Comparison of ENCODE assay signal across 12 mouse cellular contexts in genomic region chr4:106953221-106953620, GRCm38 (mm10). TPM values are rescaled to one million over a fixed set of nuclear protein-coding genes. Genes with fewer than 3 reads are reported as not detected.
DNase-seq lines count a peak whose midpoint lies in the region; ATAC-seq and TF ChIP-seq lines count a peak whose summit lies in the region.
"Had no signal": no experiment of that assay in that cellular context is flagged by ENCODE, and none has a peak within 500 bp of the region (broad histone marks: within the 10 kb centered on the region; RNA-seq: fewer than 3 reads in every experiment).

No protein-coding gene starts in this region.

- H3K9ac ChIP-seq in forebrain, embryonic 16.5 days (replicated peaks; ENCODE audit: low read depth, low read length): no peak overlapping the region
- H3K9ac ChIP-seq in hindbrain, embryonic 14.5 days: no peak overlapping the region
- no peak overlapping the region for H3K9ac ChIP-seq in hindbrain, embryonic 16.5 days (ENCODE audit: low read depth, low read length)
- H3K9ac ChIP-seq in ES-E14 (ENCODE audit: insufficient read depth, low read depth, low read length, poor library complexity, severe bottlenecking): no peak overlapping the region
- H3K9ac ChIP-seq in hindbrain, postnatal 0 days (replicated peaks; ENCODE audit: low read length): no peak overlapping the region
- H3K9ac ChIP-seq: embryonic facial prominence, embryonic 13.5 days; intestine, embryonic 15.5 days; limb, embryonic 15.5 days had no signal

- no peak for ATAC-seq in forebrain, embryonic 16.5 days
- no peak for ATAC-seq in hindbrain, embryonic 14.5 days (ENCODE audit: low FRiP score)
- no peak for ATAC-seq in hindbrain, embryonic 16.5 days
- no peak for ATAC-seq in hindbrain, postnatal 0 days
- no peak for ATAC-seq in erythroblast, adult 5-6 weeks (replicated peaks; ENCODE audit: low FRiP score, poor library complexity, severe bottlenecking)
- ATAC-seq: intestine, embryonic 15.5 days had no signal

- H3K4me2 ChIP-seq in forebrain, embryonic 16.5 days (ENCODE audit: low read length): no peak overlapping the region
- no peak overlapping the region for H3K4me2 ChIP-seq in hindbrain, embryonic 14.5 days (replicated peaks)
- no peak overlapping the region for H3K4me2 ChIP-seq in hindbrain, embryonic 16.5 days (ENCODE audit: low read length)
- H3K4me2 ChIP-seq in hindbrain, postnatal 0 days (ENCODE audit: low read depth, low read length): no peak overlapping the region
- H3K4me2 ChIP-seq: embryonic facial prominence, embryonic 13.5 days; intestine, embryonic 15.5 days; limb, embryonic 15.5 days had no signal

- peaks cover 61% of the 10 kb centered on the region for H3K36me3 ChIP-seq in forebrain, embryonic 10.5 days (replicated peaks)
- no peaks in the 10 kb centered on the region for H3K36me3 ChIP-seq in forebrain, embryonic 16.5 days (ENCODE audit: control insufficient read depth, insufficient read depth)
- H3K36me3 ChIP-seq in hindbrain, embryonic 14.5 days (replicated peaks; ENCODE audit: control insufficient read depth, insufficient read depth): no peaks in the 10 kb centered on the region
- H3K36me3 ChIP-seq in hindbrain, embryonic 16.5 days (ENCODE audit: control insufficient read depth, insufficient read depth, low read length): no peaks in the 10 kb centered on the region
- H3K36me3 ChIP-seq in ES-E14 (ENCODE audit: control insufficient read depth, insufficient read depth, low read length, poor library complexity, severe bottlenecking): peaks cover 10% of the 10 kb centered on the region; the same call in 1 of the 2 replicates
- no peaks in the 10 kb centered on the region for H3K36me3 ChIP-seq in hindbrain, postnatal 0 days (ENCODE audit: insufficient read depth, low read length)
- H3K36me3 ChIP-seq: intestine, embryonic 15.5 days had no signal

- no peak overlapping the region; the same call in 1 of the 2 replicates for H3K4me3 ChIP-seq in forebrain, embryonic 10.5 days
- H3K4me3 ChIP-seq in forebrain, embryonic 16.5 days (replicated peaks; ENCODE audit: low read length): no peak overlapping the region
- H3K4me3 ChIP-seq in hindbrain, embryonic 14.5 days (replicated peaks; ENCODE audit: low read length): no peak overlapping the region
- H3K4me3 ChIP-seq in hindbrain, embryonic 16.5 days (ENCODE audit: low read length): no peak overlapping the region
- H3K4me3 ChIP-seq in ES-E14 (ENCODE audit: insufficient read depth in 1 of 2, low read depth in 1 of 2, low read length in 2 of 2, poor library complexity in 1 of 2, severe bottlenecking in 1 of 2): no peak overlapping the region
- no peak overlapping the region for H3K4me3 ChIP-seq in hindbrain, postnatal 0 days (ENCODE audit: low read length)
- H3K4me3 ChIP-seq: embryonic facial prominence, embryonic 13.5 days; intestine, embryonic 15.5 days; limb, embryonic 15.5 days had no signal

- peaks cover 95% of the 10 kb centered on the region for H3K4me1 ChIP-seq in forebrain, embryonic 10.5 days
- peaks cover 71% of the 10 kb centered on the region for H3K4me1 ChIP-seq in forebrain, embryonic 16.5 days (replicated peaks; ENCODE audit: control insufficient read depth, insufficient read depth, low read length)
- H3K4me1 ChIP-seq in hindbrain, embryonic 14.5 days (replicated peaks; ENCODE audit: control insufficient read depth, insufficient read depth, low read length): peaks cover 73% of the 10 kb centered on the region
- H3K4me1 ChIP-seq in hindbrain, embryonic 16.5 days (ENCODE audit: control insufficient read depth, insufficient read depth, low read depth, low read length): peaks cover 56% of the 10 kb centered on the region
- H3K4me1 ChIP-seq in ES-E14 (ENCODE audit: control insufficient read depth in 2 of 2, insufficient read depth in 2 of 2, low read length in 2 of 2, poor library complexity in 1 of 2): peaks cover 24 to 53% of the 10 kb centered on the region in 2 experiments
- peaks cover 45% of the 10 kb centered on the region for H3K4me1 ChIP-seq in hindbrain, postnatal 0 days (ENCODE audit: insufficient read depth, low read length)

- TF ChIP-seq CTCF in hindbrain, postnatal 0 days (IDR thresholded peaks at IDR 0.05; ENCODE audit: low read depth): no peak

- in situ Hi-C loops in ES-E14 (cut with MboI; ENCODE audit: low sequenced_read_pairs in 2 of 2, unreplicated experiment in 2 of 2): no loop called here

- DNase-seq in forebrain, embryonic 10.5 days (ENCODE audit: extremely low spot score, low spot score): peak; percentile 51
- DNase-seq in hindbrain, embryonic 14.5 days (ENCODE audit: low spot score): no peak
- DNase-seq in ES-E14 (ENCODE audit: low read depth, low spot score): no peak
- DNase-seq in hindbrain, postnatal 0 days (ENCODE audit: low spot score): no peak
- no peak for DNase-seq in urinary bladder, adult 2 months (ENCODE audit: low spot score)
- DNase-seq: layer of hippocampus, adult 9-11 months had no signal

- peak overlapping the region; percentile 58 for H3K27ac ChIP-seq in forebrain, embryonic 10.5 days
- H3K27ac ChIP-seq in forebrain, embryonic 16.5 days (ENCODE audit: low read length): no peak overlapping the region
- 0 out of 2 replicates have a peak overlapping the region, but pooled peaks have one; percentile 22 for H3K27ac ChIP-seq in hindbrain, embryonic 14.5 days
- no peak overlapping the region; the same call in 1 of the 2 replicates for H3K27ac ChIP-seq in hindbrain, embryonic 16.5 days (ENCODE audit: low read depth, low read length)
- H3K27ac ChIP-seq in ES-E14 (ENCODE audit: insufficient read depth, low read depth, low read length, poor library complexity, severe bottlenecking): peak overlapping the region; percentile 49; the same call in 1 of the 2 replicates
- peak overlapping the region; percentile 45; the same call in 1 of the 2 replicates for H3K27ac ChIP-seq in hindbrain, postnatal 0 days
- H3K27ac ChIP-seq: intestine, embryonic 15.5 days had no signal

- no peaks in the 10 kb centered on the region for H3K27me3 ChIP-seq in forebrain, embryonic 10.5 days (ENCODE audit: poor library complexity, severe bottlenecking)
- H3K27me3 ChIP-seq in forebrain, embryonic 16.5 days (replicated peaks; ENCODE audit: control insufficient read depth, insufficient read depth, low read length): no peaks in the 10 kb centered on the region
- no peaks in the 10 kb centered on the region for H3K27me3 ChIP-seq in hindbrain, embryonic 14.5 days (ENCODE audit: control insufficient read depth, insufficient read depth, low read length)
- H3K27me3 ChIP-seq in hindbrain, embryonic 16.5 days (replicated peaks; ENCODE audit: control insufficient read depth, insufficient read depth, low read length): no peaks in the 10 kb centered on the region
- no peaks in the 10 kb centered on the region for H3K27me3 ChIP-seq in hindbrain, postnatal 0 days (ENCODE audit: insufficient read depth, low read length)
- H3K27me3 ChIP-seq: embryonic facial prominence, embryonic 13.5 days; intestine, embryonic 15.5 days; limb, embryonic 15.5 days had no signal

- no peaks in the 10 kb centered on the region for H3K9me3 ChIP-seq in forebrain, embryonic 10.5 days
- H3K9me3 ChIP-seq in forebrain, embryonic 16.5 days (ENCODE audit: control insufficient read depth, low read length): no peaks in the 10 kb centered on the region
- H3K9me3 ChIP-seq in hindbrain, embryonic 14.5 days (ENCODE audit: control insufficient read depth, low read length): no peaks in the 10 kb centered on the region
- H3K9me3 ChIP-seq in hindbrain, embryonic 16.5 days (ENCODE audit: control insufficient read depth, low read length): no peaks in the 10 kb centered on the region
- H3K9me3 ChIP-seq in ES-E14 (ENCODE audit: control insufficient read depth, insufficient read depth, low read depth, low read length): no peaks in the 10 kb centered on the region
- no peaks in the 10 kb centered on the region for H3K9me3 ChIP-seq in hindbrain, postnatal 0 days (ENCODE audit: low read length)
- H3K9me3 ChIP-seq: embryonic facial prominence, embryonic 13.5 days; intestine, embryonic 15.5 days; limb, embryonic 15.5 days had no signal

TF ChIP-seq in ES-E14, 5 proteins besides CTCF, POLR2A, EP300 and RAD21:
- TF ChIP-seq HCFC1 (IDR thresholded peaks at IDR 0.05; ENCODE audit: borderline replicate concordance, insufficient read depth, low read length) (no peak), ZNF384 (IDR thresholded peaks at IDR 0.05; ENCODE audit: low read depth, low read length) (peak; percentile 78)

RNA-seq across cellular contexts. Expression of gene Ssbp3, which starts 42.7 kb away (rescaled TPM):
- polyA plus RNA-seq in forebrain, embryonic 10.5 days (2016; fragmentation: Nextera tagmentation; extraction: Ambion mirVana): 128 and 134 TPM in 2 replicates
- 163 and 167 TPM in 2 replicates for polyA plus RNA-seq in forebrain, embryonic 16.5 days (2015; fragmentation: Nextera tagmentation; extraction: Ambion mirVana)
- polyA plus RNA-seq in hindbrain, embryonic 14.5 days (2014; fragmentation: Nextera tagmentation; extraction: Ambion mirVana): 93.0 and 100 TPM in 2 replicates
- polyA plus RNA-seq in hindbrain, embryonic 16.5 days (2015; fragmentation: Nextera tagmentation; extraction: Ambion mirVana): 82.9 and 115 TPM in 2 replicates
- total RNA-seq in ES-E14 (2012; rRNA removed): 42.3 and 42.6 TPM in 2 replicates
- 155 and 156 TPM in 2 replicates for total RNA-seq in hindbrain, postnatal 0 days (2014; rRNA removed)
- polyA plus RNA-seq in hindbrain, postnatal 0 days (2015; fragmentation: Nextera tagmentation; extraction: Ambion mirVana): 102 and 108 TPM in 2 replicates
- total RNA-seq in erythroblast, adult 5-6 weeks (2015; ENCODE audit: low replicate concordance): 55.9 and 73.4 TPM in 2 replicates
- total RNA-seq in erythroblast, adult 5-6 weeks (2017; ENCODE audit: low replicate concordance): 49.8 and 56.6 TPM in 2 replicates
- 59.0 and 71.8 TPM in 2 replicates for polyA plus RNA-seq in urinary bladder, adult 2 months (2012; rRNA removed)

Comparison
In these comparisons a context has a peak if more than half of its experiments do, and no peak if none do; other contexts are left out.
1. H3K27ac ChIP-seq: peak in forebrain, embryonic 10.5 days (single experiment), hindbrain, embryonic 14.5 days (single experiment), ES-E14 (single experiment) and hindbrain, postnatal 0 days (single experiment); none in forebrain, embryonic 16.5 days (single experiment) and hindbrain, embryonic 16.5 days (single experiment).